Mouse (Mus musculus): ENCODE measurements around the gene Upk2.

Gene Upk2

GRCm38 (mm10) chr9:44407752-44408097 is 47.1 kb downstream of the Upk2 start:
- no peak for DNase-seq (ENCODE audit: low spot score)

- peak; percentile 90 for DNase-seq (ENCODE audit: low spot score)
These were observed 47.6 kb downstream of the Upk2 start, which contains the start of the genes Rps25 and Trappc4 for GRCm38 (mm10) chr9:44406906-44407751. TSS of gene Rps25 (plus strand) at chr9:44407139. TSS of gene Trappc4 (minus strand) at chr9:44407600.

GRCm38 (mm10) chr9:44405011-44405410 is 49.8 kb downstream of the Upk2 start:
- DNase-seq (ENCODE audit: low spot score) = no peak
